Mouse (Mus musculus) liver (tissue): ENCODE measurements around the gene Gm49361.
A peak's percentile ranks its signal among the peaks of the same experiment; 100 is the strongest.

Experiments
- DNase-seq: peaks from one replicate; pipeline ENCODE4 v3.0.0-alpha.2; 2020; ENCODE audit warnings: mixed read lengths

Gene Gm49361

GRCm38 (mm10) chr14:57617675-57618074, 128.2 kb downstream of the Gm49361 start:
- no peak for DNase-seq

GRCm38 (mm10) chr14:57616339-57616965, 129.5 kb downstream of the Gm49361 start:
- DNase-seq, result no peak

- DNase-seq, result no peak
These were observed 130.1 kb downstream of the Gm49361 start for GRCm38 (mm10) chr14:57615828-57616227.

GRCm38 (mm10) chr14:57611034-57611433, 134.9 kb downstream of the Gm49361 start:
- DNase-seq, result no peak

- DNase-seq, result no peak
These were observed 136.0 kb downstream of the Gm49361 start for GRCm38 (mm10) chr14:57609816-57610329.

GRCm38 (mm10) chr14:57607500-57607899, 138.4 kb downstream of the Gm49361 start:
- peak; percentile 33 for DNase-seq

- no peak for DNase-seq
These were observed 139.1 kb downstream of the Gm49361 start for GRCm38 (mm10) chr14:57606663-57607365.

- no peak for DNase-seq
These were observed 152.6 kb downstream of the Gm49361 start for GRCm38 (mm10) chr14:57593279-57593678.
